Mouse (Mus musculus) intestine, embryonic 14.5 days (tissue): ENCODE results near the gene Opa1. TPM values are rescaled to one million over a fixed set of nuclear protein-coding genes. Genes with fewer than 3 reads are reported as not detected.

Source experiments
- ATAC-seq: fragments of 200-750 bp; cut with Nextera tagmentation; replicated peaks from 2 replicates; pipeline ENCODE4 v1.8.0; 2017; ENCODE audit warnings: low read depth, moderate number of reproducible peaks, moderate TSS enrichment, moderate library complexity; ENCODE audit not compliant: low FRiP score, low TSS enrichment
- DNase-seq: peaks from one replicate; pipeline ENCODE4 v3.0.0-alpha.2; 2018; ENCODE audit warnings: low spot score
- H3K27ac ChIP-seq: fragments of 300-500 bp; sonication (generic); 2 replicates; pipeline ENCODE4 v1.5.1; 2014; ENCODE audit warnings: low read depth, mild to moderate bottlenecking, control low read depth
- H3K27me3 ChIP-seq: fragments of 300-500 bp; sonication (generic); replicated peaks from 2 replicates; pipeline ENCODE4 v1.6.1; 2014; ENCODE audit warnings: low read length, control low read depth; ENCODE audit not compliant: control insufficient read depth, insufficient read depth
- H3K36me3 ChIP-seq: fragments of 300-500 bp; sonication (generic); 2 replicates; pipeline ENCODE4 v1.6.1; 2014; ENCODE audit warnings: low read length, control low read depth; ENCODE audit not compliant: control insufficient read depth, insufficient read depth
- H3K4me1 ChIP-seq: fragments of 300-500 bp; sonication (generic); replicated peaks from 2 replicates; pipeline ENCODE4 v1.6.1; 2014; ENCODE audit warnings: low read length, control low read depth, mixed read lengths; ENCODE audit not compliant: control insufficient read depth, insufficient read depth
- H3K4me2 ChIP-seq: fragments of 300-500 bp; sonication (generic); 2 replicates; pipeline ENCODE4 v1.6.1; 2014; ENCODE audit warnings: low read length
- H3K4me3 ChIP-seq: fragments of 300-500 bp; sonication (generic); 2 replicates; pipeline ENCODE4 v1.5.1; 2014; ENCODE audit warnings: low read depth, low read length, control low read depth, mixed read lengths
- H3K9ac ChIP-seq: fragments of 300-500 bp; sonication (generic); 2 replicates; pipeline ENCODE4 v1.6.1; 2014; ENCODE audit warnings: mild to moderate bottlenecking, low read length
- H3K9me3 ChIP-seq: fragments of 300-500 bp; sonication (generic); 2 replicates; pipeline ENCODE4 v1.6.1; 2016; ENCODE audit warnings: low read length, control low read depth; ENCODE audit not compliant: control insufficient read depth
- WGBS: fragments of 180-500 bp; shearing (Covaris S2); extraction: QIAGEN DNeasy Blood & Tissue Kit; methylation state at CpG from one replicate; pipeline ENCODE4 v1.1.7; 2014; 5-methylcytosine and 5-hydroxymethylcytosine counted together
- polyA plus RNA-seq: library from polyadenylated mRNA; unstranded; fragments of >200 nt; fragmentation: Nextera tagmentation; extraction: Ambion mirVana; gene quantifications from 2 replicates; pipeline ENCODE4 v1.2.1, GENCODE M21; 2014

Gene Opa1
- polyA plus RNA-seq, 1 experiment from 2014 or later = 37.6 TPM

- no peaks in the 10 kb centered on the region for H3K9me3 ChIP-seq
- no peaks in the 10 kb centered on the region for H3K36me3 ChIP-seq
- no peak for DNase-seq
- no peak overlapping the region for H3K4me2 ChIP-seq
- no peak overlapping the region for H3K9ac ChIP-seq
- no peak overlapping the region for H3K4me3 ChIP-seq
- 74% methylated on average over 17 of the region's 17 CpGs for WGBS
- H3K27ac ChIP-seq = no peak overlapping the region
- ATAC-seq = no peak
- peaks cover 9% of the 10 kb centered on the region for H3K4me1 ChIP-seq
- no peaks in the 10 kb centered on the region for H3K27me3 ChIP-seq
Measured at GRCm38 (mm10) chr16:29687987-29688885, 109.1 kb downstream of the Opa1 start.

- no peak overlapping the region for H3K9ac ChIP-seq
- DNase-seq (no peak), ATAC-seq (no peak)
- H3K9me3 ChIP-seq = no peaks in the 10 kb centered on the region
- no peaks in the 10 kb centered on the region for H3K36me3 ChIP-seq
- WGBS = 40% methylated on average over 11 of the region's 11 CpGs
- H3K27me3 ChIP-seq = no peaks in the 10 kb centered on the region
- no peak overlapping the region for H3K4me3 ChIP-seq
- H3K4me1 ChIP-seq = peaks cover 10% of the 10 kb centered on the region; the same call in 1 of the 2 replicates
- no peak overlapping the region for H3K27ac ChIP-seq
- no peak overlapping the region for H3K4me2 ChIP-seq
Measured at GRCm38 (mm10) chr16:29689187-29689819, 110.2 kb downstream of the Opa1 start.

GRCm38 (mm10) chr16:29693025-29693682, 114.0 kb downstream of the Opa1 start:
- peaks cover 10% of the 10 kb centered on the region; the same call in 1 of the 2 replicates for H3K4me1 ChIP-seq
- no peak overlapping the region for H3K9ac ChIP-seq
- no peaks in the 10 kb centered on the region for H3K9me3 ChIP-seq
- 29% methylated on average over 5 of the region's 5 CpGs for WGBS
- ATAC-seq (no peak), DNase-seq (no peak)
- H3K4me2 ChIP-seq = no peak overlapping the region
- no peak overlapping the region for H3K4me3 ChIP-seq
- H3K36me3 ChIP-seq = no peaks in the 10 kb centered on the region
- H3K27ac ChIP-seq = no peak overlapping the region
- H3K27me3 ChIP-seq = no peaks in the 10 kb centered on the region

GRCm38 (mm10) chr16:29693791-29694419, 114.8 kb downstream of the Opa1 start:
- Histone ChIP-seq H3K27ac (no peak overlapping the region), H3K9ac (no peak overlapping the region), H3K4me2 (no peak overlapping the region), H3K9me3 (0 out of 2 replicates have a peak, but pooled peaks cover 3% of the 10 kb centered on the region), H3K27me3 (no peaks in the 10 kb centered on the region), H3K4me3 (no peak overlapping the region), H3K36me3 (no peaks in the 10 kb centered on the region), H3K4me1 (peaks cover 10% of the 10 kb centered on the region; the same call in 1 of the 2 replicates)
- ATAC-seq (no peak), DNase-seq (no peak)
- WGBS = 72% methylated on average over 6 of the region's 6 CpGs

GRCm38 (mm10) chr16:29694420-29694959, 115.4 kb downstream of the Opa1 start:
- 67% methylated on average over 9 of the region's 9 CpGs for WGBS
- no peak for DNase-seq
- H3K27me3 ChIP-seq = no peaks in the 10 kb centered on the region
- H3K4me1 ChIP-seq = peaks cover 10% of the 10 kb centered on the region; the same call in 1 of the 2 replicates
- no peak overlapping the region for H3K9ac ChIP-seq
- ATAC-seq = 0 out of 2 replicates have a peak, but pooled peaks have one; percentile 12
- peaks cover 4% of the 10 kb centered on the region; the same call in 1 of the 2 replicates for H3K9me3 ChIP-seq
- no peak overlapping the region for H3K4me3 ChIP-seq
- H3K27ac ChIP-seq = no peak overlapping the region
- no peaks in the 10 kb centered on the region for H3K36me3 ChIP-seq
- no peak overlapping the region for H3K4me2 ChIP-seq

Other genes with a start within 250 kb of the Opa1 start
- 0.08 TPM in 1 of 2 replicates, not detected in the other for gene Atp13a5, start 200.6 kb upstream of the Opa1 start, polyA plus RNA-seq
- gene Atp13a4, start 34.5 kb upstream of the Opa1 start, polyA plus RNA-seq = 0.08 and 0.30 TPM in 2 replicates